Mouse (Mus musculus): ENCODE measurements around the gene Tmem94.

DNA sequence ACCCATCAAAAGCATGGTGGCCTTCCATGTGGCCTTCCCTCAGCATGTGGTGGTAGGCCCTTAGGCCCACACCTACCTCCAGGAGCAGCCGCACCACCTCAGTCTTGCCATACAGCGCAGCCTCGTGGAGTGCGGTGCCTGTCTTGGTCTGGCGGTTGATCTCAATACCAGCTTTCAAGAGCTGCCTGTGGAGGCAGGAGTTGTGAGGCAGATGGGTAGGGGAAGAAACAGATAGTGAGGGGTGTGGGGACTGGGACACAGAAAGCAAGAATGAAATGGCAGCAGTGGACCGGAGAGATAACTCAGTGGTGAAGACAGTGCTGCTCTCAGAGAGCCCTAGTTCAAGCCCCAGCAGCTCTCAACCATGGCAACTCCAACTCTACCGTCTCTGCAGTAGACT lies 39.8 kb downstream of the Tmem94 start:
- no peak for TF ChIP-seq CTCF (IDR thresholded peaks at IDR 0.05 in 2 of 3, conservative IDR thresholded peaks at IDR 0.05 in 1 of 3; ENCODE audit: control insufficient read depth in 1 of 3, insufficient read depth in 1 of 3, low read depth in 2 of 3, low read length in 3 of 3, poor library complexity in 1 of 3, severe bottlenecking in 1 of 3)
- TF ChIP-seq TBP (IDR thresholded peaks at IDR 0.05; ENCODE audit: low read depth, low read length) = no peak
- no peak for TF ChIP-seq MAX (IDR thresholded peaks at IDR 0.05; ENCODE audit: low read length)
- no peak for TF ChIP-seq ZMIZ1 (IDR thresholded peaks at IDR 0.05; ENCODE audit: low read depth, low read length)
- TF ChIP-seq EP300 (IDR thresholded peaks at IDR 0.05; ENCODE audit: low read depth in 1 of 2, low read length in 2 of 2) = no peak
- no peak for TF ChIP-seq NELFE (IDR thresholded peaks at IDR 0.05; ENCODE audit: low read depth, low read length)
- TF ChIP-seq ZNF384 (IDR thresholded peaks at IDR 0.05; ENCODE audit: low read depth, low read length) = no peak
- no peak for TF ChIP-seq ZC3H11A (IDR thresholded peaks at IDR 0.05; ENCODE audit: low read depth, low read length)
- no peak for TF ChIP-seq GATA1 (IDR thresholded peaks at IDR 0.05; ENCODE audit: low read depth, low read length)
- TF ChIP-seq POLR2A (IDR thresholded peaks at IDR 0.05; ENCODE audit: control insufficient read depth in 1 of 2, insufficient read depth in 1 of 2, low read depth in 1 of 2, low read length in 2 of 2, poor library complexity in 1 of 2) = no peak
- no peak for TF ChIP-seq MAZ (IDR thresholded peaks at IDR 0.05; ENCODE audit: low read depth, low read length)
- TF ChIP-seq KAT2A (conservative IDR thresholded peaks at IDR 0.05; ENCODE audit: low read depth, low read length) = no peak
